Mouse (Mus musculus) forebrain, embryonic 11.5 days (tissue): ENCODE data around the gene Fam240a. TPM values are rescaled to one million over a fixed set of nuclear protein-coding genes. Genes with fewer than 3 reads are reported as not detected.

ENCODE experiments used
- microRNA-seq: library from miRNA; unstranded; fragments of <30 nt; microRNA quantifications from one replicate; pipeline ENCODE4, GENCODE M21; 2016; ENCODE audit not compliant: insufficient number of aligned reads
- polyA plus RNA-seq: library from polyadenylated mRNA; unstranded; fragments of >200 nt; fragmentation: Nextera tagmentation; extraction: Ambion mirVana; gene quantifications from 2 replicates; pipeline ENCODE4 v1.2.1, GENCODE M21; 2014

The Fam240a gene
- polyA plus RNA-seq, 1 experiment from 2014 or later, result not detected

Small RNA genes within 50 kb of the gene (microRNA-seq; reads per million reads assigned to microRNA genes)
- gene Gm24269, result not detected

Other genes with a start within 250 kb of the Fam240a start
- gene Myl3, start 175.0 kb downstream of the Fam240a start, polyA plus RNA-seq, result 0.92 TPM in 1 of 2 replicates, not detected in the other
- gene Pth1r, start 169.7 kb downstream of the Fam240a start, polyA plus RNA-seq, result 19.5 and 21.3 TPM in 2 replicates
- gene Prss42, start 118.7 kb downstream of the Fam240a start, polyA plus RNA-seq, result not detected in 2 replicates
- gene Prss44, start 102.9 kb downstream of the Fam240a start, polyA plus RNA-seq, result not detected in 2 replicates
- gene Prss43, start 90.2 kb downstream of the Fam240a start, polyA plus RNA-seq, result not detected in 2 replicates
- not detected in 2 replicates for gene Prss45, start 82.3 kb downstream of the Fam240a start, polyA plus RNA-seq
- gene Prss46, start 72.4 kb downstream of the Fam240a start, polyA plus RNA-seq, result not detected in 2 replicates
- gene Prss50, start 58.9 kb downstream of the Fam240a start, polyA plus RNA-seq, result 0.17 and 0.19 TPM in 2 replicates
- 0.71 and 1.1 TPM in 2 replicates for gene Als2cl, start 37.0 kb downstream of the Fam240a start, polyA plus RNA-seq
- 0.07 and 0.12 TPM in 2 replicates for gene Tmie, start 36.7 kb downstream of the Fam240a start, polyA plus RNA-seq
- not detected in 2 replicates for gene Tdgf1, start 29.3 kb upstream of the Fam240a start, polyA plus RNA-seq
- gene Lrrc2, start 34.7 kb upstream of the Fam240a start, polyA plus RNA-seq, result 0.27 TPM in 1 of 2 replicates, not detected in the other
- gene Rtp3, start 73.7 kb upstream of the Fam240a start, polyA plus RNA-seq, result not detected in 2 replicates
- 0.61 and 0.89 TPM in 2 replicates for gene Ltf, start 102.4 kb upstream of the Fam240a start, polyA plus RNA-seq
- 0.93 and 1.2 TPM in 2 replicates for gene Ccrl2, start 140.7 kb upstream of the Fam240a start, polyA plus RNA-seq
- gene Lrrfip2, start 200.7 kb upstream of the Fam240a start, polyA plus RNA-seq, result 44.3 and 50.6 TPM in 2 replicates